Mouse (Mus musculus): ENCODE results near the gene Vstm4.

- TF ChIP-seq ZC3H11A (IDR thresholded peaks at IDR 0.05; ENCODE audit: borderline replicate concordance, low read depth, low read length), result no peak
- TF ChIP-seq MAFK (IDR thresholded peaks at IDR 0.05; ENCODE audit: insufficient read depth, low read depth, low read length), result no peak
- no peak for TF ChIP-seq ZNF384 (IDR thresholded peaks at IDR 0.05; ENCODE audit: low read depth, low read length)
These were observed 8.8 kb downstream of the Vstm4 start for GRCm38 (mm10) chr14:32865331-32865730.

All from ES-E14 (cell line).